Mouse (Mus musculus): Measurements from ENCODE around the gene Tnpo1.

- TF ChIP-seq CTCF (IDR thresholded peaks at IDR 0.05; ENCODE audit: low read depth), result no peak
- TF ChIP-seq EP300 (IDR thresholded peaks at IDR 0.05; ENCODE audit: low read depth), result no peak
Observed at GRCm38 (mm10) chr13:98968517-98968916, 42.3 kb upstream of the Tnpo1 start.
